Mouse (Mus musculus) liver, embryonic 16.5 days (tissue): ENCODE measurements at regions not wholly inside any gene's neighbourhood (a gene's known extent, or its start where the extent isn't known, plus 50 kb on each side); places are given as distances from the start of the nearest gene placed in this dataset.

Experiments
- ATAC-seq: fragments of 200-750 bp; cut with Nextera tagmentation; 2 replicates; pipeline ENCODE4 v1.8.0; 2017; ENCODE audit warnings: low read depth, mild to moderate bottlenecking, moderate number of reproducible peaks, moderate library complexity
- H3K27ac ChIP-seq: fragments of 300-500 bp; sonication (generic); 2 replicates; pipeline ENCODE4 v1.5.1; 2014; ENCODE audit warnings: mild to moderate bottlenecking, low read length
- H3K27me3 ChIP-seq: fragments of 300-500 bp; sonication (generic); 2 replicates; pipeline ENCODE4 v1.6.1; 2014; ENCODE audit warnings: low read depth, low read length, mixed read lengths; ENCODE audit not compliant: control insufficient read depth, insufficient read depth
- H3K36me3 ChIP-seq: fragments of 300-500 bp; sonication (generic); 2 replicates; pipeline ENCODE4 v1.6.1; 2014; ENCODE audit warnings: mild to moderate bottlenecking; ENCODE audit not compliant: control insufficient read depth, insufficient read depth
- H3K4me1 ChIP-seq: fragments of 300-500 bp; sonication (generic); 2 replicates; pipeline ENCODE4 v1.6.1; 2014; ENCODE audit warnings: low read depth, low read length, mixed read lengths; ENCODE audit not compliant: control insufficient read depth
- H3K4me2 ChIP-seq: fragments of 300-500 bp; sonication (generic); 2 replicates; pipeline ENCODE4 v1.6.1; 2014; ENCODE audit warnings: low read depth, low read length, mixed read lengths
- H3K4me3 ChIP-seq: fragments of 300-500 bp; sonication (generic); 2 replicates; pipeline ENCODE4 v1.5.1; 2014; ENCODE audit warnings: low read depth, mild to moderate bottlenecking, low read length
- H3K9ac ChIP-seq: fragments of 300-500 bp; sonication (generic); 2 replicates; pipeline ENCODE4 v1.6.1; 2014; ENCODE audit warnings: low read depth, low read length
- H3K9me3 ChIP-seq: fragments of 300-500 bp; sonication (generic); replicated peaks from 2 replicates; pipeline ENCODE4 v1.6.1; 2016; ENCODE audit warnings: low read length; ENCODE audit not compliant: control insufficient read depth
- WGBS: fragments of 180-500 bp; shearing (Covaris S2); extraction: QIAGEN DNeasy Blood & Tissue Kit; methylation state at CpG from one replicate; pipeline ENCODE4 v1.1.7; 2014; ENCODE audit not compliant: insufficient replicate concordance; 5-methylcytosine and 5-hydroxymethylcytosine counted together

DNA sequence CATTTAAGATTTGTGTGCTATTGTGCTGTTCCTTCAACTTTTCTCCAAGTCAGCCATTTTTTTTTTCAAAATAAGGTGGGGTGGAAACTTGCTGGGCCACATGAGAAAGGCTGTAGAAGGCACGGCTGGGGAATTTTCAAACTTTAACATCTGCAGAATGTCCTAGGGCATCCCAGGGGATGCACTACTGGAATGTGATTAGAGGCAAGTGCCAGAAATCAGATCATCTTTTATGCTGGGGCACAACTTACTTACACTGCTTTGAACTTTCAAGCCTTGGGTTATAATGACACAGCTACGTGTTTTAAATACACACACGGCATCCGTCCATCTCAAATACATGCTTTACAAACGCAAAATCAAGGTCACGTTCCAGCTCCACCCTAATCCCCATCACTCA is 463.0 kb downstream of the Pik3r1 start:
- H3K27ac ChIP-seq: no peak overlapping the region
- H3K9ac ChIP-seq: no peak overlapping the region
- H3K4me2 ChIP-seq: no peak overlapping the region
- H3K9me3 ChIP-seq: no peaks in the 10 kb centered on the region
- H3K27me3 ChIP-seq: no peaks in the 10 kb centered on the region
- H3K4me3 ChIP-seq: no peak overlapping the region
- ATAC-seq: no peak
- WGBS: 75% methylated on average over 6 of the region's 6 CpGs
- no peaks in the 10 kb centered on the region for H3K36me3 ChIP-seq
- H3K4me1 ChIP-seq: no peaks in the 10 kb centered on the region

DNA sequence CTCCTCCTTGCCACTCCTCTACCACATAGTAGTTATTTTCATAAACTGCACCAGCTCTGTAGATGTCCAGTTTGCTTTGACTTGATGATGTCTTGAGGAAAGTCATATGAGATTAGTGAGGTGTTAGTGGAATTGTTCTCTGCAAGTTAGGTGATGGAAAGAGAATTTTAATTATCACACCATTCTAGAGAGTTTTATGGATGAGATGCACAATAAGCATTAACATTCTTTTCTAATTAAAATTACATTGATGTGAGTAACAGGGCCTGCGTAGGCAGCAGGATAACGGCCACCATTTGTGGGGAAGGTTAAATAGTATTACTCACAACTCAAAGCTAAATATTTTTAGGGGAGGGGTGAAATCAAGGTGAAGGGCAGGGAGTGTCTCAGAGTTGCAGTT is 466.7 kb downstream of the Pik3r1 start:
- H3K4me3 ChIP-seq: no peak overlapping the region
- 69% methylated on average over 2 of the region's 2 CpGs for WGBS
- H3K4me1 ChIP-seq: no peaks in the 10 kb centered on the region
- no peaks in the 10 kb centered on the region for H3K9me3 ChIP-seq
- ATAC-seq: no peak
- no peak overlapping the region for H3K4me2 ChIP-seq
- no peak overlapping the region for H3K27ac ChIP-seq
- no peak overlapping the region for H3K9ac ChIP-seq
- no peaks in the 10 kb centered on the region for H3K27me3 ChIP-seq
- no peaks in the 10 kb centered on the region for H3K36me3 ChIP-seq

DNA sequence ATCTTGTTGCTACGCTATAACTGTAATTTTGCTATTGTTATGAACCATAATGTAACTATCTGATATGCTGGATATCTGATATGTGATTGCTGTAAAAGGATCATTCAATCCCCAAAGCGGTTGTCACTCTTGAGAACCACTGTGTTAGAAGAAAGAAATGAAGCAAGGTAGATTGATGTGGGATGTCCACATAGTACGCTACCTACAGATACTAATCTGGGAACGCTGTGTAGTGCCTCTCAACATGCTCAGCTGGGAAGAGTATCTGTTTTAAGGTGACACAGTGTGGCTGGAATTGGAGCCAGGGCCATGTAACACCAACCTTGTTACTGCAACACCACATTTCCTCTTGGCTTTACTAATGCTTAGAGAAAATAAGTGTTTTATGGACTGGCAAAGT is 456.2 kb upstream of the Slc30a5 start:
- H3K4me1 ChIP-seq: no peaks in the 10 kb centered on the region
- ATAC-seq: no peak
- no peak overlapping the region for H3K27ac ChIP-seq
- no peak overlapping the region for H3K4me3 ChIP-seq
- no peak overlapping the region for H3K4me2 ChIP-seq
- no peaks in the 10 kb centered on the region for H3K9me3 ChIP-seq
- H3K27me3 ChIP-seq: no peaks in the 10 kb centered on the region
- H3K9ac ChIP-seq: no peak overlapping the region
- no peaks in the 10 kb centered on the region for H3K36me3 ChIP-seq
- WGBS: 68% methylated on average over 4 of the region's 4 CpGs

DNA sequence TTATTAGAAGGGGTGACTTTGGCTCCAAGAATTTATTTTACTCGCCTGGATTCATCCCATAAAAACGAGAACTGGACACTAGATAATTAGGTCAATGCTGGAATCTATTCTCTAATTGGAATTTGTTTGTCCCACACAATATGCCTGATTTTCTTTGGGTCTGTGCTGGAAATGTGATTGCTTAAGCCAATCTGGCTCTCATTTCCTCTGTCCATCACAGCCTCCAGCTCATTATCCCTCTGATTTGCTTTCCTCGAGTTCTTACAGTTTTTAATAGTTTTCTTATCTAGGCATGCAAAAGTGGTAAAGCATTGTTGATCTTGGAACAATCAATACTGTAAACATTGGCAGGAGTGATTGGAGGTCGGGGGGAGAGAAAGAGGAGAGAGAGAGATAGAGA is 453.9 kb upstream of the Slc30a5 start:
- WGBS: 22% methylated on average over 4 of the region's 4 CpGs
- Histone ChIP-seq H3K36me3 (no peaks in the 10 kb centered on the region), H3K27ac (no peak overlapping the region), H3K27me3 (no peaks in the 10 kb centered on the region), H3K4me1 (no peaks in the 10 kb centered on the region), H3K9ac (no peak overlapping the region), H3K4me3 (no peak overlapping the region), H3K9me3 (no peaks in the 10 kb centered on the region), H3K4me2 (no peak overlapping the region)
- ATAC-seq: no peak

DNA sequence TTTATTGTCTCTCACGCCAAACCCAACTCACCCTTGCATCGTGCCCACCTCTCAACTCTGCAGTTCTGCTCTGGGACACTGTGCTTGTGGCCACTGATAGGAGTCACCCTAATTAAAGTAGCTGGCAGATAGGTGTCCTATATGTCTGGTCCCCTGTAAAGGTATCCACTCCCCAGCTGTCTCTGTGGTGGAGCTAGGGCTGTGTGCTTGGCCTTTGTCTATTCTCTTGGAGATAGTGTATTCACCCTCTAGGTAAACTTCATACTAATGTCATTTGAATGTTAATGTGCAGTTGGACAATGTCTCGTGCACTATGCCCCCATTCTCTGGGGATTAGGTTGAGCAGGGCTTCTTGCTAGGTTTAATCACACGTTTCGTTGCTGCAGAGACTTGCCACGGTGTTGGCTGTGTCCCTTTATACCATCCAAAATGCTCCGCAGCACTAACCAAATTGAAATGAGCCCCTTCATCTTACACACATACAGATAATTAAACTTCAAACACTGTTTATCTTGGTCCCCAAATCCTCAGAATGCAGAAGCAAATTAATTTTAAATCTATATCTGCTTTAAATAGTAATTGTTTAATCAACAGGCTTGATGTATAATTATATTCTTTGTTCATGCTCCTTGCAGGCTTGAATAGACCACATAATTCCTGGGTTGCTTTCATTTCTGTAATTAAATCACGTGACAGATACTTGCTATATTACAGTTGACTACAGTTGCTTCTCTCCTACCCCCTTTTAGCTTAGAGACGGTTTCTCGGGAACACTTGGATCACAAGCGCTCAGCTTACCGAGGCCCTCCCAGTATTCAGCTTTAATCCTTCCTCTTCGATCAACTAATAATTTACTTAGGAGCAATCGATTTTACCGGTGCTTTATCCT is 453.0 kb upstream of the Slc30a5 start:
- 62% methylated on average over 15 of the region's 15 CpGs for WGBS
- no peaks in the 10 kb centered on the region for H3K27me3 ChIP-seq
- no peaks in the 10 kb centered on the region for H3K9me3 ChIP-seq
- no peaks in the 10 kb centered on the region for H3K4me1 ChIP-seq
- no peak overlapping the region for H3K27ac ChIP-seq
- no peak overlapping the region for H3K4me2 ChIP-seq
- no peak overlapping the region for H3K9ac ChIP-seq
- H3K4me3 ChIP-seq: no peak overlapping the region
- no peak for ATAC-seq
- H3K36me3 ChIP-seq: no peaks in the 10 kb centered on the region

DNA sequence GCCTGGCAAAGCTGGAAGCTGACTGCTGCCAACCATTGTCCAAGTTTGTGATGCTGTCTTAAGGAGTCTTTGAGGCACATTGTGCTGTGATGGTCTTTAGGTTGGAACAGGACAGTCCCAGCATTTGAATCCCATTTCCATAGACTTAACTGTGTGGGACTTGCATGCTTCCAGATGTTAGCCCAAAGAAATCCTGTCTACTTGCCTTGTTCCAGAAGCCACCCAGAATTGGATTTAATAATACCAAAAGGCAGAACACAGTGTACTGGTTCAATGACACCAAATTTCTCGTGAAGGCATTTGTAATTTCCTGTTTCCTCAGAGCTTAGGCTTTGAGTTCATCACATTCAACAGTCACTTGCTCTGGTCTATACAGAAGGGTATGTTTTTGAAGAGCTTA is 444.9 kb upstream of the Slc30a5 start:
- no peak overlapping the region for H3K4me2 ChIP-seq
- no peak for ATAC-seq
- no peak overlapping the region for H3K27ac ChIP-seq
- no peak overlapping the region for H3K9ac ChIP-seq
- H3K27me3 ChIP-seq: no peaks in the 10 kb centered on the region
- H3K4me1 ChIP-seq: no peaks in the 10 kb centered on the region
- no peaks in the 10 kb centered on the region for H3K36me3 ChIP-seq
- H3K4me3 ChIP-seq: no peak overlapping the region
- no peaks in the 10 kb centered on the region for H3K9me3 ChIP-seq
- WGBS: 38% methylated on average over 1 of the region's 1 CpGs

DNA sequence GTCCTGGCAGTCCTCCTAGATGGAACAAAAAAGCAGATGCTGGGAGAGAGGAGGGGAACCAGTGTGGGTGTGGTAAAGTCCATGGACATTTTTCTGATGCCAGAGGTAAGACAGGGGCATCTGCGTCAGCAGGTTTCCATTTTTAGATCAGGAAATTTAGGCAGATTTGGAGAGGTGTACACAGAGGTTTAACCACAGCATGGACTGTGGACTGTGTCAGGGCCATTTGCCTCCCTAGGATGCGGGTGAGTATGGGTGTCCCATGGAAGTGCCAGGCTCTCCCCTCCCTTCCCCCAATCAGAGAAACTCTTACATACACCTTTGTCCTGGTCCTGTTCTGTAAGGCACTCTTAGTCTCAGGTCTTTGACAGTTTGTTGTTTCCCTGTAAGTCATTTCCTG is 443.5 kb upstream of the Slc30a5 start:
- Histone ChIP-seq H3K4me3 (no peak overlapping the region), H3K9ac (no peak overlapping the region), H3K4me1 (no peaks in the 10 kb centered on the region), H3K27me3 (no peaks in the 10 kb centered on the region), H3K9me3 (no peaks in the 10 kb centered on the region), H3K27ac (no peak overlapping the region), H3K36me3 (no peaks in the 10 kb centered on the region), H3K4me2 (no peak overlapping the region)
- 59% methylated on average over 2 of the region's 2 CpGs for WGBS
- no peak for ATAC-seq

DNA sequence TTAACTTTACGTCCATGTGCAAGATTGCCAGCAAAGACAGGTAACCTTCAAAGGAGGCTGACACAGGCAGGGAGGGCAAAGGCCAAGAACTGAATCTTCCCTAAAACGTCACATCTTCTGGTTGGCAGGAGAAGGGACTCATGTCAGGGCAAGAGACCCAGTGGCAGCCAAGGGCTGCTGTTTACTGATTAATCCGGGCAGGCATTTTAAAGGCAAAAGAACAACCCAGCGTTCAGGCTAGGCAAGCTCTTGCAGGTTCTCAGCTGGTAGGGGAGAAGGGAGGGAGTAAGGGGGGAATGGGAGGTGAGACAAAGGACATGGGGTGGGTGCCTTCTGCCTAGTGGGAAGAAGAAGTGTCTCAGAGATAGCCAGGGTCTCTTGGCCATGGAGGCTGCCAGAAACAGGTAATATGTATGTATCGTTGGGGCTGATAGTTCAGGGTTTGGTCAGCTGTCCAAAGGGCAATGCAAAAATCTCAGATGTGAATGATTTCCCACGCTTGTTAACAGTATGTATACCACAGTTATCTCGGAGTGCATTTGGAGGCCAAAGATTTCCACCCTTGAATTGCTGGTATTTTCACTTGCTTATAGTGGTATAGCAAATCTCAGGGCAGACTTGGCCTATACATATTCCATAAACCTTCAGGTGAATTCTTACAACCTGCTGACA is 441.4 kb upstream of the Slc30a5 start:
- H3K4me3 ChIP-seq: no peak overlapping the region
- H3K27me3 ChIP-seq: no peaks in the 10 kb centered on the region
- H3K36me3 ChIP-seq: no peaks in the 10 kb centered on the region
- H3K4me1 ChIP-seq: no peaks in the 10 kb centered on the region
- H3K9ac ChIP-seq: no peak overlapping the region
- WGBS: 44% methylated on average over 7 of the region's 7 CpGs
- no peak for ATAC-seq
- no peak overlapping the region for H3K27ac ChIP-seq
- H3K9me3 ChIP-seq: no peaks in the 10 kb centered on the region
- H3K4me2 ChIP-seq: no peak overlapping the region

DNA sequence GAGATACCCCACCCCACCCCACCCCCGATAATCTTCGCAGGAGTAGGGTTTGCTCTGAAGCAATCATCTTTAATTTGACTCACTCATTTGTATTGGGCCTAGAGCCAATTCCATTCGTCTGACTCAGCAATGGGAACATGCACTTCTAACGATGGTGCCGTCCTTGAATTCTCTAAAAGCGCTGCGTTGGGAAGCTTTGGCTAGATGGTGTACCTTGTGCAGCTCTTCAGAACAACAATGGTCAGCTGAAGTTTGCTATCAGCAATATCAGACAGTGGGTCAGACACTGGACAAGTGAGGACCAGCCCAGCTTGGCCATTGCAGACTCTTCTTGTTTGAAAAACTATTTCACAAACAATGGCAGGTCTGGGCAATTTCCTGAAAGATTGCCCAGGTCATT is 440.1 kb upstream of the Slc30a5 start:
- no peak overlapping the region for H3K9ac ChIP-seq
- H3K27ac ChIP-seq: no peak overlapping the region
- no peaks in the 10 kb centered on the region for H3K27me3 ChIP-seq
- WGBS: 71% methylated on average over 7 of the region's 7 CpGs
- ATAC-seq: no peak
- H3K9me3 ChIP-seq: no peaks in the 10 kb centered on the region
- no peaks in the 10 kb centered on the region for H3K36me3 ChIP-seq
- H3K4me3 ChIP-seq: no peak overlapping the region
- H3K4me2 ChIP-seq: no peak overlapping the region
- H3K4me1 ChIP-seq: no peaks in the 10 kb centered on the region
